Mouse (Mus musculus): ENCODE results near the gene Ergic1.
A peak's percentile ranks its signal among the peaks of the same experiment; 100 is the strongest.

Ergic1 gene

DNA sequence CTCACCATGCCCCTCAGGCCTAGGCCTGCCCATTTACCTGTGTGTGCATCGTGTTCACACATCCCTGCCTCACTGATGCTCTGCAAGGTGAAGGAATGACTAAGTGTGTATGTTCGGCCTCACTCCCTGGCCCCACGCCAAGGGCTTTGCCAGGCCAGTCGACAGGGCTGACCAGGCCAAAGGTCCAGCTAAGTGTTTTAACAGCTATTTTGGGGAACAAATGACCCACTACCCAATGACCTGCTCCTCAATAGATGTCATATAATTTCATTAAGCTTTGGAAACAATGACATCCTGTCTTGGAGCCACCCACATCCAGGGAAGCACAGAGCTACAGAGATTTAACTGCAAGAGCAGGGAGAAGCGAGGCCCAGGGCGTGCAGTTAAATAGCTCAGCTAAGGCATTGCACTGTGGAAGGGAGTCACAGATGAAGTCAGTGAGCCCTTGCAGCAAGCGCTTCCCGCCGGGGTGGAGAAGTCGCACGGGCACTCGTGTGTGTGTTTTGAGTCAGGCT, 41.1 kb downstream of the Ergic1 start:
- no peak for DNase-seq

DNA sequence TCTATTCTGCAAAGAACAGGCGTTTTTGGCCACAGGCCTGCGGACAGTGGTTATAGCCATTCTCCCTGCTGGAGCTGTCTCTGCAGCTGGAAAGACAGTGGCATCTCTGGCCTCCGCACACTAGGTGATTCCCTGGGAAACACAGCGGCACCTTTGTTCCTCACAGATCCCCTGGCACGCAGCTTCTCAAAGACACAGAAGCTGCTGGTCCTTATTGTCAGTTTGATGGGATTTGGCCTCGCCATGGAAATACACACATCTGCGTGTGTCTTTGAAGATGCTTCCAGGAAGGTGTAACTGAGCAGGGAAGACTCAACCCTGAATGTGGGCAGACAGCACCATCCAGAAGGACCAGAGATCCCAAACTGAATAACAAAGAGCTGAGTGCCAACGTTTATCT, 42.0 kb downstream of the Ergic1 start:
- DNase-seq: no peak

DNA sequence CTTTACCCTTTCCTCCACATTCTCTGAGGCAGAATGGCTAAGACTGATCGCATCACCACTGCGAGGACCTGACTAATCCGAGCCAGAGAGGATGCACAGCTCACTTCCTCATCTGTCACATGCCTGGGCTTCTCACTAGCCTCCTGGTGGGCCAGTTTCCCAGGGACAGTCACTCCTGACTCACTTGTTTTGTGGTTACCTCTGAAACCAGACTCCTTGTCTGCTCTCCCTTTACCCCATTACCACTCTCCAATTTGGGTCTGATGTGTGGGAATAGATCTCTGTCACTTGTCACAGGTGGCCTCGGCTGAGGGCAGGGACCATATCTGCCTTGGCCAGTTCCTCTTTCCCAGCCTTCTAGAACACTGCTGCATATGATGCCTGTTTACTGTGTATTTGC, 44.3 kb downstream of the Ergic1 start:
- peak; percentile 61 to 70 for DNase-seq

DNA sequence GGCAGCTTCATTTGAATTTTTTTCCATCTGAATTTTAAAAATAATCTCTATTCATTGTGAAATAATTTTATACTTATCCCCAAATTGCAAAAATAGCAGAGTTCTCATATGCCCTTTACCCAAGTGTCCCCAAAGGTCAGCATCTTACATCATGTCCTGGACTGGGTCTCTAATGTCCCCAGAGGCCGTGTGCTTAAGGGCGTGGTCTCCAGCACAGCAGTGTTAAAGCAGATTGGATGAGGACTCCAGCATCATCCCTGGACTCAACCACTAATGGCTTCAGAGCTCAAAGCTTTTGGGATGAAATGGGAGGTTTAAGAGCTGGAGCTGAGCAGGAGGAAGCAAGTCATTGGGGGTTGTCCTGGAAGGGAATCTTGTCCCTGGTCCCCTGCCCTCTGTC, 45.2 kb downstream of the Ergic1 start:
- DNase-seq: no peak

DNA sequence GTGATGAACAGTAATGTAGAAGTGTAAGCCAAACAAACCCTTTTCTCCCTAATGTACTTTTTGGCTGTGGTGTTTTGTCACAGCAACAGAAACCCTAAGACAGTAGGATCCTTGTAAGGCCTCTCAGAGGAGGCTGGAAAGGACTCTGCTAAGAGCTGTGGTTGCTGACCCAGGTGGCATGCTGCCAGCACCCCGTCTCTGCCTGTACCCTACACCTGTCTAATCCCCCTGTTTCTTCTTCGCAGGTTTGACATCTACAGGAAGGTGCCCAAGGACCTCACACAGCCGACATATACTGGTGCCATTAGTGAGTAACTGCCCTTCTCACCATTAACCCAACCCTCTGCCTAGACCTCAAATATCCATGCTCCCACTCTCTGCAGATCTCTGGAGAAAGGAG, 47.1 kb downstream of the Ergic1 start:
- DNase-seq: no peak

DNA sequence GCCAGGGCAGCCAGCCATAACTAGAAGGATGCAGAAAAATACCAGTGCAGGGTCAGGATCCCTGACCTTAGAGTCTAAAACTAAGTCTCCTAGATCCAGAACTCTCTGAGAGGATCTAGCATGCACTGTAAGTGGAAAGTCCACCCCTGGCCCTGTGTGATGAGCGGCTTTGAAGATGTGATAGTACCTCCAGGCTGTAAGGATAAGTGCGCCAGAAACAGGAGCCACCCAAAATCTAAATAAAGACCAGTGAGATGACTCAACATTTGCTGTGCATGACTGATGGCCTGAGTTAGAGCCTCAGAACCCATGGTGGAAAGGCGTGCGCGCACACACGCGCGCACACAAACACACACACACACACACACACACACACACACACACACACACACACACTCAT, 47.6 kb downstream of the Ergic1 start:
- DNase-seq: no peak

DNA sequence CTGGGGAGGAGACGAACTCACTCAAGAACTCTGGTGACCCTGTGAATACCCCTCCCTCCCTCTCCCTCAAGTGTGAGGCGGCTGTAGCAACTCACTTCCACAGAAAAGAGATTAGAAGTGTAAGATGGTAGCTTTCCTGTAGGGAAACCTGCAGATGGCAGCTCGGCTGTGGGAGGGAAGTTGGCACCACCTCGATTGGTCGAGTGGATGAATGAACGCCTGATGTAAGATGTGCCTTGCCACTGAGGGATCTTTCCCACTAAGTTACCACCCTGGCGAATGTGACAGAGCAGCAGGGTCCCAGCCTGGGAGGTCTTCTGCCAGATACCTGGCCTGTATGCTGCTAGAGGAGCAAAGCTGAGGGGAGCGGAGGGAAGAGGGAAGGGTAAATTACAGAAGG, 48.5 kb downstream of the Ergic1 start:
- no peak for DNase-seq

DNA sequence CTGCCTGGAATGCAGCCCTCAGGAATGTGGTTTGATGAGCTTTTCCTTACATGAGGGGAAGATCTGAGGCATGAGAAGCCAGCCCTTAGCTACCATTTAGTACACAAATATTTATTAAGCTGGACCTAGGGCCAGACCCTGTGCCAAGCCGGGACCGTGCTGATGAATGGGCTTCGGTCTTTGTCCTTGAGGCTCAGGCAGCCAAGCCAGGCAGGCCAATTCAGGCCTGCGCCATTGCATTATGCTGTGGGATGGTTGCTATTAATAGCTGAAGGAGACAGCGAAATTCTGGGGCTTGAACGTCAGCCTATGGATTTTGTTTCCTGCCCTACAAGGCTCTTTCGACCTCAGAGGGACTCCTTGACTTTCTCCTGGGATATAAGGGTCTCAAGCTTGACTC, 50.0 kb downstream of the Ergic1 start:
- no peak for DNase-seq

DNA sequence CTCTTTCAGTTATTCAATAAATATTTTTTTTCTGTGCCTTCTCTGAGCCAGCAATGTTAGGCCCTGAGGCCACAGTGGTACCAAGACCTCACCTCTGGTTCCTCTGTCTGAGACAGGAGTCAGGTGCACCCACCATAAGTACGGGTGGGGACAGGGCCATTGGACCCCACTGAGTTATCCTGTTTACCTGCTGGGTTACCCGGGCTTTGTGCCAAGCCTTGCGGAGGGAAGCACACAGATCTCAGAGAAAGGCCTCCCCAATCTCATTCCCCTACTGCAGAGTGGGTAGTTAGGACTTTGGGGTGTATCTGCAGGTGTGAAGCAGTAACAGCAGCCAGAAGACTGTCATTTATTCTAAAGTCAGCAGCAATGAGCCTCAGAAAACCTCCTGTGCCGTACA, 50.6 kb downstream of the Ergic1 start:
- DNase-seq: no peak

DNA sequence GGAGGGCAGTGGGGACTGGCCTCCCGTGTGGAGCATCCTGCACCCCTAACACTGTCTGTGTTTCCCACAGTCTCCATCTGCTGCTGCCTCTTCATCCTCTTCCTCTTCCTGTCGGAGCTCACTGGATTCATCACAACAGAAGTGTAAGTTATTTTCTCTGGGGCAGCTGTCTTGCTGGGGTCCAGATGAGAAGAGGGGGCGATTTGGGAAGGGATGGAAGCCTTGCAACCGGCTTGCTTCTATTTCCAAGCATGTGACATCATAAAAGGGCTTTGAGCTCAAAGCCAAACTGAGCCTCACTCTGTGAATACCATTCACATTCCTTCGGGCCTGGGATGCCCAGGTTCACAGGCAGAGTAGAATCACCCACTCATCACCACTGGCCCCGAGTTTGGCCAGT, 53.0 kb downstream of the Ergic1 start:
- DNase-seq: no peak

DNA sequence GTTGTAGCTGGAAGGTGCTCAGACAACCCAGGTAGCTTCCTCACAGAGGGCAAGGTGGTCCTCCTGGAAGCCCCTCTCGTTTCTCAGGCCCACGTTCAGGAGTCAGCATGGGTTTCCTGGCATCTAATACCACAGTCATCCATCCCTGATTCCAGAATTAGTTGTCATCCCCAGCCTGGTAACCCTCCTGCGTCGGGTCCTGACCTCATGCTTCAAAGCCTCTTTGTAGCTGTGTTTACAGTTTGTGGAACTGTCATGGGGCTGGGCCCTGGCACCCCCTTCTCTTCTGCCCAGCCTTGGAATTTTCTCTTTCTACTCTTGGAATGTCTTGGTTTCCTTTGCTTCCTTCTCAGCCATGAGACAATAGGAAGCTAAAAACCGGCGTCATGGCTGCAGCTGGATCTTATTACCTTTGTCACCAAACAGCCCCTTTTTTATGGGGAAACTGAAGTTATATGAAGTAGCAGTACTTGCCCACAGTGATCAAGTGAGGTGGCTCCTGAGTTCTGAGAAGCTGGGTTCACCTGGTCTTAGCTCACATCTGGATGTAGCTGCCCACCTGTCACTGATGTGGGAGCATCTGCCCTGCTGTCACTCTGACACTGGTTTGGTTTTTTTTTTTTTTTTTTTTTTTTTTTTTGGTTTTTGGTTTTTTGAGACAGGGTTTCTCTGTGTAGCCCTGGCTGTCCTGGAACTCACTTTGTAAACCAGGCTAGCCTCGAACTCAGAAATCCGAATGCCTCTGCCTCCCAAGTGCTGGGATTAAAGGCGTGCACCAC, 53.6 kb downstream of the Ergic1 start:
- no peak for DNase-seq

DNA sequence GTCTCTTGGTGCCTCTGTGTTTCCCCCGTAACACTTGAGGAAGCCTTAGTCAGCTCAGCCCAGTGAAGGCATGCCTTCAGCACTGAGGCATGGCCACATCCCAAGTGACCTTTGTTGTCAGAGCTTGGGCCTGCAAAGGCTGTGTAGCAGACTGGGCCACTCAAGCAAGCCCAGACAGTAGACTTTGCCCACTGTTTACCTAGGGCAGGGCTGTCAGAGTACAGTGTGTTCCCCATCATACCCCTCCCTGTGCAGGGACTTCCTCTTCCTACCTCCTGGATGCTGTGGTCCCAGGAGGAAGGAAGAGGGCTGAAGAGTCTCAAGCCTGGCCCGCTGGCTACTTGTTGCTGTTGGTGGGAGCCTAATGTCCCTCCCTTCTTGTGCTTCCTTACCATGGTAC, 55.4 kb downstream of the Ergic1 start:
- peak; percentile 31 to 34 for DNase-seq

DNA sequence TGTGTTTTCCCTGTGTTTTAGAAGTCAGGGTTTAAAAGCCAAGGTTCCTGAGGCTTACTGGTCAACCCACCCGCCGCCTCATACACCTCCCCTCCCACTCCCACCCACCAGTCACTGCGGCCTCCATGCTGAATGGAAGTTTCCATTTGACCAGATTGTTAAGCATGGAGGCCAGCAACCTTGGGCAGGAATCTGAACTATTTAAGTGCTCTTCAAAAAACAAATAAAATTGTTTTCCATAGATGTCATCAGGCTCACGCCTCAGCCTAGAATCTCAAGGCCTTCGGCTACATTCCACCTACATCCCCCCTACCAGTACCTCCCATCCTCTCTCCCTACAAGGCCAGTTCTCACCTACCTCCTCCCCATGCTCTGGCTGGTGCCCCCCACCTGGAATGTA, 57.2 kb downstream of the Ergic1 start:
- no peak for DNase-seq

DNA sequence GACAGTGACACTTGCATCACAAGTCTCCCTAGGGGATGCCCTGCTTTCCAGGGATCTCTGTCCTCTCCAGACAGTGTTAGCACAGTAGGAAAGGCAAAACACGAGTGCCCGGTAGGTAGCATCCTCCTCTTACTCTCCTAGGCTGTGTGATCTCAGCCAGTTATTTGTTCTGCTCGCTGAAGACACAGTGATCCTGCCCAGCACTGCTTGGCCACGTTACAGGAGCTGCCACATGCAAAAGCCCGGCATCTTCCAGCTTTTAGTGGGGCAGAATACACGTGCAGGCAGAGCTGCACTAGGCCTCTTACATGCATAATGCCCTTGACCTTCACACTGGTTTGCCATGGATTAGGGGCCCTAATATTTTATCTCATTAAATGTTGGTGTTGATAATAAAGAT, 58.3 kb downstream of the Ergic1 start:
- DNase-seq: no peak

DNA sequence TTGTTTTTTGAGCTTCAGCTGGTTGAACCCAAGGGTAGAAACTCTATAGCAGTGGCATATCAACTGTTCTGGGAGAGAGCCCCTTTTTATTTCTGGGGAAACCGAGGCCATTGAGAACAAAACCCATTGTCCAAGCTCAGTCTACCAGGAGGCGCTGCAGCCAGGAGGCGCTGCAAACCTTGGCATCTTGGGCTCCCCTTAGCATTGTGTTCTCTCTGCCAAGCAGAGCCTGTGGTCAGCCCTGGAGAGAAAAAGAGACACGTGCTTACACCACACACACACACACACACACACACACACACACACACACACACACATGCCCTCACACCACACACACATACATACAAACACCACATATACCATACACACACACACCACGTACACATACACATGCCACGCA, 59.0 kb downstream of the Ergic1 start:
- no peak for DNase-seq

DNA sequence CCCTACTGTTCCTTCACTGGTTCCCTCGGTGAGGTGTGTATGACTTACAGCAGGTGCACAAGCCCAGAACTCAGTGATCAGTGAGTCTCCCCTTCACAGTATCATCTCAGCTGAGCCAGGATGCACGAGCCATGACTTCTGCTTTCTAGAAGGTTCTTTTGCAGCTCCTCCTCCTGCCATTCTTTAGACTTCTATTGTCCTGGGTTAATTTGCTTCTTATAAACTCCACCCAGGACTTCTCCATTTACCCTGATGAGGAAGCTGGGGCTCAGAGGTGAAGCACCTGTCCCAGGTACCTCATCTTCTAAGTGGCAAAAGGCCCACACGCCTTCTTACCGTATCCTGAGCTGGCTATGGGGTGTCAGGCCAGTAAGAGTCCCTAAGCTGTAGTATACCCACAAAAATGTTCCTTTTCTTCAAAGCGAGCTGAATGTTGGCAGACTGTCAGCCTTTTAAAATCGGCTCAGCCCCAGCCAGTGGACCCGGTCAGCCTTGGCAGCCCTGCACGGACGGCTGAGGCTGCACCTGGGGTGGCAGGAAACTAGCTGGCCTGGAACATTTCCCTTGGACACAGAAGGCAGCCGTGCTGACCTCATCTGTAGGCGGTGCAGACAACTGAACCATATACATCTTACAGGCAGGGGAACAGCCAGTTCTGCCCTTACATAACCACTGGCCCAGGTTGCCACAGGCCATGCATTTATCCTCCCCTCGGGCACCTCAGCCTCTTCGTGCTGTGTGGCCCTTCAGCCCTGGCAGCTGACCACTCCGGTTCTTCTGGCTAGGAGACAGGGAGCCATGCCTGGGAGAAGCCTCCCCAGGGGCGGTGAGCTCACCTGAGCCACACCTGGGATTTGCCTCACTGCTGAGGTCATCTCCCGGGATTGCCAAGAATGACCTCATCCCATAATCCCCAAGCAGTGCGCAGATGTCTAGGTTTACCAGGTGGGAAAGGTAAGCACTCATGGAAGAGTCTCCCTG, 59.8 kb downstream of the Ergic1 start:
- peak; percentile 59 to 63 for DNase-seq

DNA sequence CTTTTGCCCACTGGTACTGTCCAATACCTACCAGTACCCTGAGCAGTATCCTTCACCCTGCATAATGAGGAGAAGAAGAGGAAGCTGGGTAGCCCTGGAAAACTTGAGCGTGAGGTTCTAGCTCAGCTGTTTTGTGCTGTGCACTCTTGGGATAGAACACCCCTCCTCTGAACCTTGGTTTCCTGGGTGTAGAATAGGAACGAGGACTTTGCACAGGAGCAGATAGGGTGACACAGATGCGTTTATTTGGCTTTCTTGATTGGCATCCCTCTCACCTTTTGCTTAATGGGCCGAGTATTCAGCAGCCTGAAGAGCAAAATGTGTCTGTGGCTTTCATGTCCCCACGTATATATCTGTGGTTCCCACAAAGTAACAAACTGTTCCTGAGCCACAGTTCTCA, 60.6 kb downstream of the Ergic1 start:
- DNase-seq: no peak

DNA sequence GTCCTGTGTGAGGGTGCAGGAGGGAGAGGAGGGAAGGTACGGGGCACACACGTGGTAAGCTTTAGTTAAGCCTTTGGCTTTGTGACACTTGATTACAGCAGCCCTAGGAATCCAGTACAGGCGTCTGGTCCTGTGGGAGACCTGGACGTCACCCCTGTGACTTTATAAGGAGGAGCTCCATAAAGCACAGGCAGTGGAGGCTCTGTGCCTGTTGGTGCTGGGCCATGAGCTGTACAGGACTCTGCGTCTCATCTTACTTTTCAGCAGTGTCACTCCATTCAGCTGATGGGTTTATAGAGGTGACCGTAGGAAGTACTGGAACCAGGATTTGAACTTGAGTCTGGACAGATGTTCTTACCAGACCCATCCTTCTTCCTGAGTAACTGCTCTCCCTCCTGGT, 62.7 kb downstream of the Ergic1 start:
- DNase-seq: no peak

DNA sequence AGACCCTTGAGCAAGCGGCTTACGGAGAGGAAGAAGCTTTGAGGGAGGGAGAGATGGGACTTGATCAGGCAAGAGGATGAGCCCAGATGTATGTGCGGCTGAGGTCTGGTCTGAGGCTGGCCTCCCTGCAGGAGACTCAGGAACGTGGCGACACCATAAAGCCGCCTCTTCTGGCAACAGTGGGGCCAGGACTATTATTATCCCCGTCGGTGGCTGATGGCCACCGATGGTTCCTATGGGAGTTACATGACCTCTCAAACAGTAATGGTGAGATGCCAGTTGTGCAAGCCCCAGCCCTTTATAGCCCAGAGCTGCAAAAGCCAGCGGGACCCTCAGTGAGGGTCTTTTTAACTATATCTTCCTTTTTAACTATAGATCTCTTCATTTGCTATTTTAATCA, 63.7 kb downstream of the Ergic1 start:
- DNase-seq: no peak

DNA sequence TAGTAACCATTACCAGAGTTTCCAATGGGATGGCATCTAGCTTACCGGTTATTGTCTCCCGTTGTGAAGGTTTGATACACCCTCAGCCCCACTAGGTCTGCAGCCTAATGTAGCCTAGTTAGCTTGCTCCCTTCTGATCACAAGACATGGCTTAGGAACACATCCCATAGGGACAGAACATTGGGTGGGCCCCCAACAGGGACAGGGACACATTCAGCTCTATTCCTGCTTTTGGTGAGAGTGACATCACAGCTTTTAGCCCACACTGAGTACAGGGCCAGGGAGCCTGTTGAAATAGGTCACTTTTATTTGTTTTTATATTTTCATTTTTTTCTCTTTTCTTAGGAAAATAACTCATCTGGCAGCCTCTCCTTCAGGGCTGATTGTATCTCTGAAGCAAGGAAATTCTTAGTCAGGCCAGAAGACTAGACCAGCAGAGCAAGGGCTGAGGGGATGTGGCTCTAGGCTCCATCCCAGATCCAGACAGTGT, 64.3 kb downstream of the Ergic1 start:
- no peak for DNase-seq

DNA sequence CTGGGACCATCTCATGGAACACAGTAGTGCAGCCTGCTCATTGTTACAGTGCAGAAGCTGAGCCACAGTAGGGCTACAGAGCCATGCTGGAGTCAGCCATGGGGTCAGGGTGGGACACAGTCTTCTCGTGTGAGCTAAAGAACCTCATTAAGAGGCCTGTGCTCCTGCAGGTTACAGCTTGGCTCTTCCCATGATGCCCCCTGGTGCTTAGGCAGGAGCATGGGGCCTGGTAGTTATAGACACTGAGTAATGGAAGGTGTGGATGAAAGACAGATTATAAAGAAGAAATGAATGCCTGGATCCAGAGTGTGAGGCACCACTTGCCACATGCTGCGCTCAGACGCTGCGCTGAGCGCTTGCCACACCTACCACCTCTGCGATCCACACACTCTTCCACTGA, 67.2 kb downstream of the Ergic1 start:
- no peak for DNase-seq

DNA sequence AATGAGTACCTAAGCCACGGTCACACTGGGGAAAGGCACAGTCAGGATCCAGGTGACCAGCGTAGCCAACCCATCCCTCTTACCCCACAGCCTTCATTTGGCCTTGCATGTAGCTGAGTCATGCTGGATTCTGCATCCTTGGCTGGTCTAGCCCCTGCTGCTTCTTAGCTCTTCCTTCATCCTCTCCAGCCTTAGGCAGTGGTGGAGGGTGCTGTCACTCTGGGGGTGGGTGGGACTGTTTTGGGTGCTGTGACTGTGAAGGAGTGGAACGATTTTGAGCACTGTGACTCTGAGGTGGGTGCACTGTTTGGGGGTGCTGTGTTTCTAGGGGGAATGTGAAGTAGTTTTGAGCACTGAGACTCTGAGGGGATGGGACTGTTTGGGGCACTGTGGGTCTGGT, 67.6 kb downstream of the Ergic1 start:
- no peak for DNase-seq

DNA sequence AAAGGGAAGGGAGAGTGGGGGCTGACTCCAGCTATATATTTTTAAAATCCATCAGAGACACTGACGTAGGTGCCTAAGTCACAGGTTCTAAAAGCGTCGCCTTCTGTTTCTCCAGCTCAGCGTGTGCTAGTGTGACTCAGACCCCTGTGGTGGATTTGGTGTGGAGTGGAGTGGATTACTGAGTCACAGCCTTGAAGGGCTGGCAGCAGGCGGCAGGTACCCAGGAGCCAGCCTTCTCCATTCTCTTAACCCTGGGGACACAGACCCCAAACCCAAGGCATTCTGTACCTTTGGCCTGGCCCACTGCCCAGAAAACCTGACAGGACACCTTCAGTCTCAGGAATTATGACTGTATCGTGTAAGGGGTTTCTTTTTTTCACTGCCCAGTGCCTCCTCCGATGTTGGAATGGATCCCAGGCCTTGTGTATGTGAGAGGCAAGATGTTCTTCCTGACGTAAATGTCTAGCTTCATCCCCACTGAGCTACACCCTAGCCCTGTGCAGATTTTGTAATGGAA, 70.6 kb downstream of the Ergic1 start:
- DNase-seq: no peak

DNA sequence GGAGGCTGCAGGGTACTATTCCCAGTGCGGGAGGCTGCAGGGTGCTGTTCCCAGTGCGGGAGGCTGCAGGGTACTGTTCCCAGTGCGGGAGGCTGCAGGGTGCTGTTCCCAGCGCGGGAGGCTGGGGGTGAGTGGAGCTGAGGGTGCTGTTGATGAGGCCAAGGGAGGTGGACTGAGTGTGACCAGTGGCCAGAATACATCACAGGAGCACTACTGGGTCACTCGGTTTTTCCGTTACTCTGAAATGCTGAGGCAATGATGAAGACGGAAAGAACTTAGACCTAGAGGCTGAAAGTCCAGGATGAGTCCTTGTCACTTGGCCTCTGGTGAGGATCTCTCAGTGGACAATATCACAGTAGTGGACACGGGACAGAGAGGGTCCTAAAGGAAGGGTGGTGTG, 71.9 kb downstream of the Ergic1 start:
- DNase-seq: no peak

Measured in B cell, adult 2 months (primary cell).